Mouse (Mus musculus): ENCODE results near the gene Klhdc8b.

DNA sequence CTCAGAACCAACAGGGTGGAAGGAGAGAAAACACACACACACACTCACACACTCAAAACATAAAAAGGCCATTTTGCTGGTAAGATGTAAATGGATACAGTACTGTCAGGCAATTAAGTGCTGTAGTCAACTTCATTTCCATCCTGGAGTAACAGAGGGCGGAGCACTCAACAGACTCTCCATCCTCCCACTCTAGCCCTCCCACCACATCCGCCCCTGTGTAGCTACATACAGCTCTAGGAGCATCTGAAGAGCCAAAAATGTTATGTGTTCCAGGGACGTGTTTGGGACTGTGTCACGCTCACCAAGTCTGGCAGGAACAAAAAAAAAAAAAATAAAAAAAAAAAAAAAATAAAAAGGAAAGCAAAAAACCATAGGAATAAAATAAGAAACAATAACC, 58.3 kb downstream of the Klhdc8b start:
- TF ChIP-seq POLR2A (IDR thresholded peaks at IDR 0.05; ENCODE audit: borderline replicate concordance, control insufficient read depth, low read depth, low read length) = no peak
- TF ChIP-seq CTCF (IDR thresholded peaks at IDR 0.05; ENCODE audit: control insufficient read depth, insufficient read depth, low read length) = no peak

Measured in bone marrow, adult 2 months (tissue).